Mouse (Mus musculus) brain, embryonic 14.5 days (tissue): ENCODE results near the gene Dnah12.

ENCODE experiments used
- CTCF ChIP-seq: fragments of 200-500 bp; IDR thresholded peaks from 2 replicates; pipeline ENCODE4 v1.5.1; 2012; ENCODE audit warnings: inconsistent platforms, mild to moderate bottlenecking, moderate library complexity, borderline replicate concordance; ENCODE audit not compliant: insufficient read depth, insufficient read length; ENCODE audit errors: extremely low read depth
- POLR2A ChIP-seq: fragments of 200-500 bp; IDR thresholded peaks from 2 replicates; pipeline ENCODE4 v1.6.1; 2012; ENCODE audit warnings: mild to moderate bottlenecking, inconsistent platforms, borderline replicate concordance; ENCODE audit not compliant: poor library complexity, insufficient read depth, insufficient read length, severe bottlenecking; ENCODE audit errors: extremely low read depth

- TF ChIP-seq CTCF (no peak), POLR2A (no peak)
Observed at GRCm38 (mm10) chr14:26773536-26773935, 80.5 kb downstream of the Dnah12 start.
